Mouse (Mus musculus) heart, postnatal 4 days (tissue): ENCODE results near the gene Tpx2. TPM values are rescaled to one million over a fixed set of nuclear protein-coding genes. Genes with fewer than 3 reads are reported as not detected.

Experiments used
- DNase-seq: peaks from one replicate; pipeline ENCODE4 v3.0.0; 2021
- total RNA-seq, 2 experiments: library from RNA; stranded (reverse); gene quantifications; 2 replicates each; pipeline ENCODE4 v1.2.3; 2021

Tpx2 gene
- total RNA-seq, 2 experiments from 2014 or later = 42.4 to 51.9 TPM

DNA sequence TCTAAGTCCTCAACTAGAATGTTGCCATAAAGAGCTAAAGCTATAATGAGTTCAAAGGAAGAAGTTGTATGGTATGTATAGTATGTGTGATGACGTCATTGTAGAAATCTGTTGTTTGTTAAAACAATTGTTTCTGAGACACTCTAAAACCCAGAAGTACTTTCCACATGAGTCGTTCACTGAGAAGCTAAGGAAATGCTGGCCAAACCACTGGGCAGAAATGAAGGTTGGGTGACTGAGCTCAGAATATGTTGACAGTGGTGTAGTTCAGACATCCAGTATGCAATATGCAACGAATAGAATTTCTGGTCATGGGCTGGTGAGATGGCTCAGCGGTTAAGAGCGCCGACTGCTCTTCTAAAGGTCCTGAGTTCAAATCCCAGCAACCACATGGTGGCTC lies 15.6 kb downstream of the Tpx2 start:
- no peak for DNase-seq

DNA sequence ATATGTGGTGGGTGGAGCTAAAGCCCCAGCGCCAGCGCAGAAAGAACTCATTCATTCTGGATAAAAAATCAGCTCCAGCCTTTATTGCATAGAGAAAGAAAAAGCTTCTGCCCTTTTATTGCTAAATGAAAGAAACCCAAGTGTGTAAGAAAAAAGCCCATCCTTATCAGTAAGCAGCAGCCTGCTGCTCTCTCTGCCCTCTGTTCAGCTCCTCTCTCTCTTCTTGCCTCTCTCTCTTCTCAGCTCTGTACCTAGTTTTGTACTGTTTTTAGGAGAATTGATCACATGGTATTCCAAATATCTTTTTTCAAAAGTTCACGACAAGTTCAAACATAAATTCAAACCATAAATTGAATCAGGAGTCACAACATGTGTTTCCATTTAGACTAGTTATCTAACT lies 30.5 kb downstream of the Tpx2 start:
- no peak for DNase-seq

DNA sequence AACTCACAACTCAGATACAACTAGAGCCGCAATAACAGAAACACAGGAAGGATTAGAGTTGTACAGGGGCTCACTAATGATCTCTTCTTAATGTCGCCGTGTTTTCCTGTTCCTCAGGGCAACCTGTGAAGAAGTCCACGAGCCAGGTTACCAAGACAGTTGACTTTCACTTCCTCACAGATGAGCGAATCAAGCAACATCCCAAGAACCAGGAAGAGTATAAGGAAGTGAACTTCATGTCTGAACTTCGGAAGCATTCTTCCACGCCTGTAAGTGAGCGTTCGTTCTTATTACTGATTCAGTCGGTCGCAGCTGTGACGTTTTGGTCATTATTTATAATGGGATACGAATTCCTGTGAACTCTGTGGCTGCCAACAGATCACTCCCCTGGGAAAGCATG lies 33.1 kb downstream of the Tpx2 start:
- no peak for DNase-seq

DNA sequence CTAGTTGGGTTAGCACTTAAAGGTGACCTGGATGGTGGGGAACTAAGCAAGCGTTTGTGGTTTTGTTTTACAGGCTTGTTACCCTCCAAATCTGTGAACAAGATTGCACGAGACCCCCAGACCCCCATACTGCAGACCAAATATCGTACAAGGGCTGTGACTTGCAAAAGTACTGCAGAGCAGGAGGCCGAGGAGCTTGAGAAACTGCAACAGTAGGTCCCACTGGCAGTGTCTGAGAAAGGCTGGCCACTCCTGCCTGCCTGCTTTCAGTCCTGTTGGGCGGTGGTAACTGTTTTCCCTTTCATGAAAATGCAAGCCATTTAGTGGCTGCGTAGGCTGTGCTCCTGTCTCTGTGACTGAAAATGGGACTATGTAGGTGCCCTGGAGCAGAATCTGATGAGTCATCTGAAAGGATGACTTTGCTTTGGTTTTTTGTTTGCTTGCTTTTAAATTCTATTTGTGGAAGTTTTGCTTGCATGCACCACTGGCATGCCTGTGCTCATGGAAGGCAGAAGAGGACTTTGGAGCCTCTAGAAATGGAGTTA lies 36.4 kb downstream of the Tpx2 start:
- no peak for DNase-seq

DNA sequence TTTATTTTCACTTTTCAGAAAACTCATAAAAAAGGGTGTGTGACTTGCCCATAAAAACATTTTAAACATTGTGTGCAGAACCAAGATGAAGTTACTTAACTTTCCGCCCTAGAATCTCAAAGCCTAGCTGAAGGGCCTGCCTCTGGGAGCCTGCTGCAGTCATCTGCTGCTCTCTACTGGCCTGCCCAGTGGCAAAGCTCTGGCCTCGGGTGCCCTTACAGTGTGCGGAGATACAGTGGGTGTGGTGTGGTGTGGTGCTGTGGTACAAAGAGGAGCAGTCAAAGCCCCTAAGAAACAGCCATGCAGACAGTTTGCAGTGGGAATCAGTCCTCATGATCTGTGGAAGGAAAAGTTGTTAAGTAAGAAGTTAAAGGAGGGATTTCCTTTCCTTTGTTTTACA lies 39.5 kb downstream of the Tpx2 start:
- no peak for DNase-seq

DNA sequence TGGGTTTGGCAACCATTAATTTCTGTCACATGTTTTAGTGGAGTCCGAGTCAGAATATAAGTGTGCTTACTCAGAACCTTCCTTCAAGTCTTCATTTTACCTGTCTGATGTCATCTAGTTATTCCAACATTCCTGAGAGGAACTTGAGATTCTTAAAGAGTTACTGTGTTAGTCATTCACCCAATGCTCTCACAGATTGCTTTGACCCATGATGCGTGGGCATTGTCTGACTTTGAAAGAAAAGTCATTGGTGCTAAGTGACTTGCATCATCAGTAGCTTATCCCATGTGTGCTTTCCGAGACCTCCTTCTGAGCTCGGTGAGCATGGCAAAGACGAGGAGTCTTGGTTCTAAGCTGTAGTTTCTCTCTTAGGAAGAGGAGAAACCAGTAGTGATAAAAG lies 41.0 kb downstream of the Tpx2 start:
- no peak for DNase-seq

DNA sequence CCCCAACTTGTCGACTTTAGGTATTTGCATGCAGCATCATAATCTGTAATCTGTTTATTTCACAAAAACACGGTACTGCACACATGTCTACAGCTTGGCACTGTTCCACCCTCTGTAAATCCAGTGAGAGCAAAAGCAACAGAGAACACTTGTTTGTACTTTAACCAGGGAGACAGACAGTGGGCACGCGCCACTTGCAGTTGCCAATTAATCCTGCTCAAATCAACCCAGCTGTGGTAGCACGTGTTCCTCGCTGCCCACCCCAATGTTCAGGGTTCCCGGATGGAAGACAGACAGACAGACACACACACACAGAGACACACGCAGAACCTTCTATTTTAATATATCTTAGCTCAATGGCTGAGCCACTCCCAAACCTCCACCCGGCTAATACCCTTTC lies 48.1 kb downstream of the Tpx2 start:
- DNase-seq = no peak

DNA sequence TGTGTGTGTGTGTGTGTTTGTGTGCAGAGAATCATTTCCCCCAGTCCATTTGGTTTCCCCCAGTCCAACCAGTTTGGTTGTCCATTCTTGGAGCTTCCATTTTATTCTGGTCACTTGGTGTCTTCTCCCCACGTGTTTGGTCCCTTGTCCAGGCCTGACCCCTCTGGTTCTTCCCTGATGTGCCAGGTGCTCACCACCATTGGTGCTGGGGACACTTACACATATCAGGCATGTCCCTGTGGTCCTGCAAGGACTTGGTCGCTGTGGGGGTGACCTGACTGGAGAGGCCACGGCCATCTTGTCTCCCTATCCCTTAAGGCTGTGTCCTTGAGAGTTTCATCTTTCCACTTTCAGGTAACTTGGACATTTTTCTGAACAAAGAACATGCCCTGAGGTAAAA lies 49.2 kb downstream of the Tpx2 start:
- DNase-seq = no peak

DNA sequence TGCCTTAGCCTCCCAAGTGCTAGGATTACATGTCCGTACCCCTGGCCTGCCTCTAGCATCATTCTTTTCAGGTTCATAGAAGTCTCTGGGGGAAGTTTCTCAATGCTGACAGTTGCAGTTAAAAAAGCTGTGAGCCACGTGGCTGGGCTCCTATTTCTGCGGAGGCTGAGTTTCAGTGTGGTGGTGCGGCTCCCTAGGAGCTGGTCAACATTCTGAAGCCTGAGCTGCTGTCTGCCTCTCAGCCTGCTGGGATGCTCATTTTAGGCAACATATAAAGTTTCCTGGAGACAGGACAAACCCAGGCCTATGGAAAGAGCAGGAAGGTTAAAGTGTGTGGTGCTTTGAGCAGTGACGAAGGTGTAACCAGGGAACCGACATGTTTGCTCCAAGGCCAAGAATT lies 51.2 kb downstream of the Tpx2 start:
- no peak for DNase-seq

DNA sequence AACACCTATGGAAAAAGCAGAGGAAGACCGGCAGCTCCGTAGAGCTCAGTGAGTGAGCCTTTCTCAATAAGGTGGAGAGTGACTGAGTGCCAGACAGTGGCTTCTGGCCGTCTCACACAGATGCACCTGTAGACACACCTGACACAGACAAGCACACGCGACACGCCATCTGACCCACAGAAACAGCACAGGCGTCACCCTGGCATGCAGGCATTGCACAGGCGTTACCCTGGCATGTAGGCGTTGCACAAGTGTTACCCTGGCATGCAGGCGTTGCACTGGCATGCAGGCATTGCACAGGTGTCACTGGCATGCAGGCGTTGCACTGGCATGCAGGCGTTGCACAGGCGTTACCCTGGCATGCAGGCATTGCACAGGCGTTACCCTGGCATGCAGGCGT lies 53.5 kb downstream of the Tpx2 start:
- no peak for DNase-seq

DNA sequence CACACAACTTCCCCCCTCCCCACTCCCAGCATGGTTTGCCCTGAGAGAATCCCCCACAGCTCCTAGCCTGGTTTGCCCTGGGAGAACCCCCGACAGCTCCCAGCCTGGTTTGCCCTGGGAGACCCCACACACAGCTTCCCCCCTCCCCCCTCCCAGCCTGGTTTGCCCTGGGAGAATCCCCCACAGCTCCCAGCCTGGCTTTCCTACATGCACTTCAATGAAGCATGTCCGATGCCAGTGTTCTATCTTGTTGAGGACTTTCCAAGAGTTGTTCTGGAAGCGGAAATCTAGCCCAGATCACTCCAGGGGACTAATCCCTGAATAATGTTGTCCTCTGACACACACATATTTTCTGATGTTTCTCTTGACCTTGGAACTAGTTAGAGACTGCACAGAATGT lies 54.9 kb downstream of the Tpx2 start:
- no peak for DNase-seq

DNA sequence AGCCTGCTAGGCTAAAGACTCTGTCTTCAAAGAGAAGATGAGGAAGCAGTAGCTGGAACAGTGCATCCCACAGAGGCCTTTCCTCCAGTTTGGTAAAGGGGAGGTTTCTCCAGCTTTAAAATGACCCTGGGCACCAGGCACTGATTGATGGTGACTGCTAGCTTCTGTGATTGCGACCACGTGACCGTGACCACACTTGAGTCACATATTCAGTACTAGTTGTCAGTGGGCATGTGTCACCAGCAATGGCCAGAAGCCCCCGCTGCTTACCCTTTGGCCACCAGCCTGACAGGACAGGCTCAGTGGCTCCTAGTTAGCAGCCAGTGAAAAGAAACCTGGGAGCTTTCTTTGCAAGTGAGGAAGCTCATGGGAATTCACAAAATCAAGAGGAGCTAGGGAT lies 55.8 kb downstream of the Tpx2 start:
- DNase-seq = no peak

DNA sequence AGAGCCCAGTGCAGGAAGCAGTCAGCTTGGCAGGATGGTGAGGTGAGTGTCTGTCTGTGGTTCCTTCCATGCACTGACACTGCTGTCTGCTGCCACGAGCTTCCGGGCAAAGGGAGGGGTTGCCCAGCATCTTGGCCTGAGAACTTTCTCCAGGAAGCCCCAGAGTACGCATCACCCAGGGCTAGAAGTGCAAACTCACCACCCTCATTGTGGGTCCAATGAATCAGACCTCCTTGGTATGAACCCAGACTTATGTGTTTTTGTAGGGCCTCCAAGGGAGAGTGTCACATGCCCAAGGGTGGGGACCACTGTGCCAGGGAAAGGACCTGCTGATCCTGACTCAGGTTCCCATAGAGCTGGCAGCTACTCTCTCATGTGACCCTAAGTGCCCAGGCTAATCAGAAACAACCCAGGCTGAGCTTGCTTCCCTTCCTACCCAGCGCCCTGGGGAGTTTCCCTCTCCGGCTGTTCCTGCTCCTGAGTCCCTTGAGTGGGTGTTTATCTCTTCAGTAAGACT lies 56.4 kb downstream of the Tpx2 start:
- DNase-seq = peak; percentile 57

DNA sequence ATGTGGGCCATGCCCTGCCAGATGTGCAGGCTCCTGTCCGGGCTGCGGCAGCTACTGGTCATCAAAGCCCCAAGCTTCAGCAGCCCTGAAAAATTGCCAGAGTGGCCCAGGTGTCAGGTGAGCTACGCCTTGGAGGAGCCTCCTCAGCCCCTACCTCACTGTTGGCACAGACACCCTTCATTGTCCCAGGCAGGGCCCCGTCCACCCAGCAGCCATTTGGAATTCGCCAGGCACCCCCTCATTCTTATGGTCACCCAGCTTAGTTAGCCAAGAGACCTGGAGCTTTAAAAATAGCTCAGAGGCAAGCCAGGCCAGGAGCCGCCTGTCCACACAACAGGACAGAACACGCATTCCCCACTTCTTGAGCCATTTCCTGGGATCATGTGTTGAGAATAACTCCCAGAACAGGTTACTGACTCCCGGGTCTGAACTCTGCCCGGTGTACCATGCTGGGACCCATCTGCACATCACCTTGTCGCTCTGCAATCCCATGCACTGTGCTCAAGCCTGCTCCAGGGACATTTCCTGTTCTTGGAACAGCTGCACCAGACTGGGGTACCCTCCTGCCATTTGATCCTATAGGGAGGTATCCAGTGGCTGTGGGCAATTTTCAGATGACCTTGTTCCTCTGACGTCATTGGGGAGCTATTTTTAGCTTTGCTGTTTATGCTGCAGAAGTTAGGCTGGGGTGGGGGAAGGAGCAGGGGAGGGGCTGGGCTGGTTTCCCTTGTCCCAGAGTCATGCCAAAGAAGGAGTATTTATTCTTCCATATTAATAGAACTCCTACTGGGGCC lies 57.5 kb downstream of the Tpx2 start:
- DNase-seq = peak; percentile 61

DNA sequence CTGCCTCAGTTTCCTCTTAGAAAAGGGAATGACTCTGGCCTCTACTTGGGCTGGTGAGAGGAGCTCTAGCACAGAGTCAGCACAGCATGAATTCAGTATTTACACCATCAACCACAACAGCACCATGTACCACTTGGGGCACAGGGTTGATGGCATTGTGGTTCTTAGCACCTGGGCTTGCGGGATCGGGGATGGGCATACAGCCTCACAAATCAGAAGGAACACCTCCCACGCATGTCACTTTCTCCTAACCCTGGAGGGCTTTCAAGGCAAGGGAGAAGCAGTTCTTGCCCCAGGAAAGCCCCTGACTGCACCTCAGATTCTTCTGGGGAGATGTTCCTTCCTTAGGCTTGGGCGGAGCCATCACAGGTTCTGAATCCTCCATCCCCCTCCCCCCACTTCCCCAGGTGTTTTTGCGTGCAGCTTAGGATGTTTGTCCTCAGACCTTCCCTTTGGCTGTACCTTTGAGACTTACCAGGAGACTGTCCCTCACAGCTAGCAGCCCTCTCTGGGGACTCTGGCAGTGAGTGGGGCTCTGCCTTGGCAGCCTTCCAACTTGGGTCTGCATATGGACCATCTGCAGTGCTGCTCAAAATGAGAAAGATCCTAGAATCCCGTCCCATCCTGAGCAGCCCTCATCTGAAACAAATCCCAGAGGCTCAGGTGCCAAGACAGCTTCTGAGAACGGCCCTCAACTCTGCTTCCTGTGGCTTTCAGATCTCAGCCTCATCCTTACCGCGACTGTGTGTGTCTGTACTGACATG lies 58.7 kb downstream of the Tpx2 start:
- no peak for DNase-seq

DNA sequence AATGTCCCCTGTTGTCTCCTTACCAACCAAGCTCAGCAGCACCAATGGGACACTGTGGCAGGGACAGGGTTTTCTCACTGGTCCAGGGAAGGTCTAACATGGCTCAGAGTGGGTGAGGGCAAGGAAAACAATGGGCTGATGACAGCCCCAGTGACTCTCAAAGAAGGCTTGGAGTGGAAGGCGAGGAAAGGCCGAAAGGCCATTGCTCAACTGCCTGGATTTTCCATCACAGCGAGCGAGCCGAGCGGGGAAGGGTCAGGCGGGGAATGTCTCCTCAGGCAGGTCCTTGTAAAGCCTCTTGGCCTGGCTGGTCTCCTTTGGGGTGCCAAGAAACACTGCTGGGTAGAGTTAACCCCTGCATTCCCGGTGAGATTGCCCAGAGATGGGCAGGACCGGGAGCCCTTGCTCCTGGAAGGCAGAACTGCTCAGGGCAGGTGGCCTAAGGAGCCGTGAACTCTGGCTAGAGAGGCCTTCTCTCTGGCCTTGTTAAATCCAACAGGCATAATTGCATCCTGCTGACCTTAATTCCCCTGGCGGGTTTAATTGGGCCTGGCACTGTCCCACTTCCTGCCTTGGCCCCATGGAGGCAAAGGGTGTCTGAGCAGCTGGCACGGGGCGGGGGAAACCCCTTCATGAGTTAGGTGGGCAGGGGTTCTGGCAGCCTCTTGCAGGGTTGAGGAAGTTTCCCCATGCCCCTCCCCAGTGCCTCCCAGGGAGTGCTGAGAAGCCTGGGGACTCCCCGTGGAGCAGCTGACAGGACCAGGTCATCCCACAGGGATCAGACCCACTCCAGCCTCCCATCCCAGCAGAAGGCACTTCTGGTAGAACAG lies 59.6 kb downstream of the Tpx2 start:
- DNase-seq = no peak

DNA sequence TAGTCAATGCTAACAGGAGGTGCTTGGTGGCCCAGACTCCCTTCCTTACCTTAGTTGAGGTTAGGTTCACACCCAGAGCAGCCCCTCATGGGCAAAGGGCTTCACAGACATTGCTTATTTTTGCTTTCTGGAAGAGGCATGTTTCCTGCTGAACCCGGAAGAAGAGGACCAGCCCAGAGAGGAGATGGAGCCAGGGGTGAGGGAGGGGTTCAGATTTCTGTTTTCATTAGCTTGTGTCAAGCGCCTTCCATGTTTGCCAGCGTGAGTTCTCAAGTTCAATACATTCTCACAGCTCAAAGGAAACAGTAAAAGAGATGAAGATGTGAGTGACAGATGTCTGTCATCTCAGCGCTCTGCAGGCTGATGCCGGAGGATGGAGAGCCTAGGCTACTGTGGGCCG lies 62.1 kb downstream of the Tpx2 start:
- DNase-seq = no peak

DNA sequence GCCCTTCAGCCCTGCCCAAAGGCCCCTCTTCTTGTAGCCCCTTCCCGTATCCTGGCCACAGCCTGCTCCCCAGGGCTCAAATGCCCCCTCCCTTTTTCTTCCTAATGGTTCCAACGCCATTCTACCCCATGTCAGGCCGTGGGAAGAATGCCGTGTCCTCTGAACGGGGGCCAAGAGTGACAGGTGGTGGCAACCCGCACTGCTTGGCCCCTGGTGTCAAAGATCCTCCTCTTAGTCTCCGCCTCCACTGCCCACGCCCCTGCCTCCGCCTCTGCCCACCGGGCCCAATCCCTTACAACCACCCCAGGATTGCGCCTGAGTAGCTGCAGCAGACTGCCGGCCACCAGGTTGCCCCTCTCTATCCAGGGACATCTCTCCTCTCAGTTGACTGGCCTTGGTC lies 63.3 kb downstream of the Tpx2 start, which contains the start of gene Mylk2:
TSS of gene Mylk2 (plus strand) at position 322 of the 400 bp plus-strand sequence.
- DNase-seq = peak; percentile 24

DNA sequence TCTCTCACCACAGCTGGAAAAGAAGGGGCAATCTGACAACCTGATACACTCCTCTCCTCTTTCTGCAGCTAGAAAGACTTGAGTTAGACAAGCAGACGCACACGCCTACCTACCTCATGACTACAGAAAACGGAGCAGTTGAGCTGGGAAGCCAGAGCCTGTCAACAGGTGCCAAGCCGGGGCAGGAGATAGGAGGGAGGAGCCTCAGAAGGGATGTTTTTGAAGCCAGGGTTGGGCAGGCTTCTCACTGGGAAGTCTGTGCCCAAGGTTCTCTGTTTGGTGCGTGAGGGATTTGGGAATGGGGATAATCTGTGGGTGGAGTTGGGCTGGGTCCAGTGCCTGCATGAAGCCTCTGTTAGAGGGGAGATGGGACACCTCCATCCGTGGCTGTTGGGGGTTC lies 63.7 kb downstream of the Tpx2 start:
- no peak for DNase-seq

DNA sequence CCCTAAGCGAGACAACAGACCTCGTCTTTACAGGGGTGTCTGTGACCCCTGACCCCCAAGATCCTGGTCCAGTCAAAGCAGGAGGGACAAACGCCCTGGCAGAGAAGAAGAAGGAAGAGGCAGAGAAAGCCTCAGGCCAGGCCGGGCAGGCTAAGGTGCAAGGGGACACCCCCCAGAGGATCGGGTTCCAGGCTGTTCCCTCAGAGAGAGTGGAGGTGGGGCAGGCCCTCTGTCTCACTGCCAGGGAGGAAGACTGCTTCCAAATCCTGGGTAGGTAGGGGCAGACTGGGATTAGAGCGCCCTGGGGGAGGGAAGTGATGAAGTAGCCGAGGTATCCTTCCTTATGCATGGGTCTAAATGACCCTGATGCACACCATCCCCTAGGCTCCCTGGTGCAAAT lies 65.7 kb downstream of the Tpx2 start:
- no peak for DNase-seq

DNA sequence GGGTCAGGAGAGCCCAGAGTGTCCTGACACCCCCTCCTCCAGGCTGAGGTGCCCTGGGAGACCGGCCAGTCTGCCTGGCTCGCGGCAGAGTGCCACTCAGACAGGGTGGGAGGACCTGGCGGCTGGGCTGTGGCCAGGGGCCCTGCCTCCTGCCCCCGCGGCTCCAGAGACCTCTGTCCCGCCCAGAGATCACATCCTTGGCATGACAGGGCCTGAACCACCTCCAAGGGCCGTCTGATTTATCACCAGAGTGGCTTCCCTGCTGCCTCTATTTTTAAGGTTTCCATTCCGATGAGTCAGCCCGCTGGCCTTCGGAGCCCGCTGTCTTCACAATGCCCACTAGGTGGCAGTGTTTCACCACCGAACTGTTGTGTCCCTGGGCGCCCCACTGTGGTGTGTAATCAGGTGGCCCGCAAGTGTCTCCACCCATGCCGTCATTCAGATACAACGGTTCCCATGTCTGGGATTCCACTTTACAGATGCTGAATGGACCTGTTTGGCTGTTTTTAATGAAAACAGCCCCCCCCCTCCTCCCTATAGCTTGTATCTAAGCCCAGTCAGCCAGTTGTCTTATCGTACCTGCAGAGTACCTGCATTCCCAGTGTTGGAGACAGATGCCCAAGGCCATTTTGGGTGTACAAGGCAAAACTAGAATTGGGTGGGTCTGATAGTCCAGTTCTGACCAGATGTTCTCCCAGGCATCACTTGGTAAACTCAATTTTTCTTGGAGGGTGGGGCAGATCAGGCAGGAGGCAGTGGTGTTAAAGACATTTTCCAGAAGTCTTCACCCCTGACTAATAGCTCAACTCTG lies 66.8 kb downstream of the Tpx2 start:
- peak; percentile 94 for DNase-seq

DNA sequence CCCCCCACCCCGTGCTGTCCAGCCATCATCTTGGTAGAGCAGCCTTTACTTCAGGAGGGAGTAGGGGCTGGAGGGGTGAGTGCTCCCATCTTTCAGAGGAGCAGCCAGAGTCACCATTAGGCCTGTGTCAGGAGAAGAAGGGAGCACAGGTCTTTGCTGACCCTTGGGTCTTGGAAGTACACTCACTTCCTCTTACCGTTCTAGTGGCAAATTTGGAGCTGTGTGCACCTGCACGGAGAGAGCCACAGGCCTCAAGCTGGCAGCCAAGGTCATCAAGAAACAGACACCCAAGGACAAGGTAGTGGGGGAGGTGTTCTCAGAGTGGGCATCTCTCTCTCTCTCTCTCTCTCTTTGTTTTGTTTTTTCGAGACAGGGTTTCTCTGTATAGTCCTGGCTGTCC lies 67.7 kb downstream of the Tpx2 start:
- DNase-seq = no peak
